Mouse (Mus musculus) testis, adult 2 months (tissue): ENCODE measurements around the gene Gm13199.

Experiments used
- CTCF ChIP-seq: fragments of 200-500 bp; IDR thresholded peaks from 2 replicates; pipeline ENCODE4 v1.5.1; 2012; ENCODE audit warnings: low read depth, mild to moderate bottlenecking, inconsistent platforms, low read length, moderate library complexity; ENCODE audit not compliant: control insufficient read depth, insufficient read depth, insufficient replicate concordance
- POLR2A ChIP-seq: fragments of 200-500 bp; IDR thresholded peaks from 2 replicates; pipeline ENCODE4 v1.6.1; 2012; ENCODE audit warnings: low read depth, mild to moderate bottlenecking, inconsistent platforms, low read length, moderate library complexity; ENCODE audit not compliant: control insufficient read depth

DNA sequence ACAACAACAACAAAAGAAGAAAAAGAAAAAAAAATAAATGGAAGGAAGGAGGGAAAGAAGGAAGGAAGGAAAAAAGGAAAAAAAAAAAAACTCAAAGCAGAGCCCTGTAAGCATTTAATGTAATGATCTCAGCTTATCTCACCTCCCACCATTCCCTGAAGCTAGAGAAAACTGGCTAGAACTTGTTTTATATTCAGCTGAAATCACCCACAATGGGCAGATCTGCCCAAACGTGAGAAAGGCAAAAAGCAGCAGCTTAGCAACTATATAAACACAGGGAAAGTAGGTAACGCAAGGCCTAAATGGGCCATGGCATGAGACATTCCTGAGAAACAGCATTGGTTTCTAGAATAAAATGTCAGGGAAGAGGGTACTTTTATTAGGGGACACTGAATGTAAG lies 26.7 kb upstream of the Gm13199 start:
- TF ChIP-seq CTCF (no peak), POLR2A (no peak)
